Mouse (Mus musculus) right cerebral cortex, postnatal 36 days (tissue): Measurements from ENCODE around the gene Tusc2.

Source experiments
- DNase-seq, 2 experiments: peaks; one replicate each; pipeline ENCODE4 v3.0.0; 2022; ENCODE audit warnings: low spot score in 2 of 2, mixed read lengths in 1 of 2

The Tusc2 gene

GRCm38 (mm10) chr9:107609433-107609830 lies 46.4 kb downstream of the Tusc2 start:
- DNase-seq = no peak

- DNase-seq = no peak
Observed at GRCm38 (mm10) chr9:107611456-107612190, 48.6 kb downstream of the Tusc2 start.

GRCm38 (mm10) chr9:107612191-107612944 lies 49.3 kb downstream of the Tusc2 start:
- peak; percentile 96 to 97 for DNase-seq

DNA sequence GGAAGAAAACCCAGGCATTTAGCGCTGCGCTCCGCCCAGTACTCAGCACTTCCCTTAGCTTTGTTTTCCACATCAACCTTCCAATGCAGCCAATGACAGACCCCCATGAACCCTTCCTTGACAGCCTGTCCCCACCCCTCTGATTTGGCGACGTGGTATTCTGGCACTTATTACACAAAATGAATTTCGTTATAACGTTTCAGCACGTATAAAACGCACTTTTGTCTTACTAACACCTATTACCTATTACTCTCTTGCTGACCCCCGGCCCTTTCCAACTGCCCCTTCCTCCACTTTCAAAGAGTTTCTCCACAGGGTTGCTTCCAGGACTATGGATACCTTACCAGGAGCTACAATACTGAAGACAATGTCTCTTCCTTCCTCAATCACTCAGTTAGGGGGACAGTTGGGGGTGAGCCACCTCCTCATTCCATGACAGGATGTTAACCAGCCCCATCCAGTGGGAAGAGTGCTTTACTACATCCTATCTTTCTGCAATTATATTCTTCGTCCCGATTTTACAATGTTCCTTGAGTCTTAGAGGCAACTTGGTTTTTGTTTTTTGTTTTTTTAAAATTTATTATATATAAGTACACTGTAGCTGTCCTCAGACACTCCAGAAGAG lies 50.0 kb downstream of the Tusc2 start:
- DNase-seq = no peak

- DNase-seq = no peak
Observed at GRCm38 (mm10) chr9:107615035-107615434, 52.0 kb downstream of the Tusc2 start.
